Mouse (Mus musculus) heart, embryonic 11.5 days (tissue): Measurements from ENCODE around the gene Pipox. TPM values are rescaled to one million over a fixed set of nuclear protein-coding genes. Genes with fewer than 3 reads are reported as not detected.

Source experiments
- ATAC-seq: fragments of 200-750 bp; cut with Nextera tagmentation; replicated peaks from 2 replicates; pipeline ENCODE4 v1.8.0; 2017; ENCODE audit warnings: moderate library complexity; ENCODE audit not compliant: insufficient number of reproducible peaks, low FRiP score, low TSS enrichment
- H3K27ac ChIP-seq: fragments of 300-500 bp; sonication (generic); 2 replicates; pipeline ENCODE4 v1.5.1; 2014; ENCODE audit warnings: mild to moderate bottlenecking, low read depth, low read length
- H3K27me3 ChIP-seq: fragments of 300-500 bp; sonication (generic); 2 replicates; pipeline ENCODE4 v1.6.1; 2014; ENCODE audit warnings: mild to moderate bottlenecking, low read length, mixed read lengths; ENCODE audit not compliant: control insufficient read depth, insufficient read depth
- H3K36me3 ChIP-seq: fragments of 300-500 bp; sonication (generic); 2 replicates; pipeline ENCODE4 v1.6.1; 2014; ENCODE audit warnings: mild to moderate bottlenecking, low read length, moderate library complexity, mixed read lengths; ENCODE audit not compliant: control insufficient read depth, insufficient read depth
- H3K4me1 ChIP-seq: fragments of 300-500 bp; sonication (generic); 2 replicates; pipeline ENCODE4 v1.6.1; 2014; ENCODE audit warnings: low read length; ENCODE audit not compliant: control insufficient read depth, insufficient read depth
- H3K4me2 ChIP-seq: fragments of 300-500 bp; sonication (generic); 2 replicates; pipeline ENCODE4 v1.6.1; 2014; ENCODE audit warnings: mild to moderate bottlenecking, moderate library complexity
- H3K4me3 ChIP-seq: fragments of 300-500 bp; sonication (generic); 2 replicates; pipeline ENCODE4 v1.5.1; 2014; ENCODE audit warnings: low read depth, low read length
- H3K9ac ChIP-seq: fragments of 300-500 bp; sonication (generic); 2 replicates; pipeline ENCODE4 v1.6.1; 2014; ENCODE audit warnings: mild to moderate bottlenecking, low read depth, low read length, moderate library complexity
- H3K9me3 ChIP-seq: fragments of 300-500 bp; sonication (generic); replicated peaks from 2 replicates; pipeline ENCODE4 v1.6.1; 2016; ENCODE audit warnings: low read length; ENCODE audit not compliant: control insufficient read depth
- WGBS: fragments of 180-500 bp; shearing (Covaris S2); extraction: QIAGEN DNeasy Blood & Tissue Kit; methylation state at CpG from one replicate; pipeline ENCODE4 v1.1.7; 2014; ENCODE audit not compliant: insufficient replicate concordance; 5-methylcytosine and 5-hydroxymethylcytosine counted together
- polyA plus RNA-seq: library from polyadenylated mRNA; unstranded; fragments of >200 nt; fragmentation: Nextera tagmentation; extraction: Ambion mirVana; gene quantifications from 2 replicates; pipeline ENCODE4 v1.2.1, GENCODE M21; 2014

Gene Pipox
- polyA plus RNA-seq, 1 experiment from 2014 or later, result 2.4 TPM

- Histone ChIP-seq H3K4me3 (peak overlapping the region; percentile 6; the same call in 1 of the 2 replicates), H3K4me2 (peak overlapping the region; percentile 42), H3K9ac (peak overlapping the region; percentile 29; the same call in 1 of the 2 replicates), H3K27ac (peak overlapping the region; percentile 77), H3K4me1 (peaks cover 36% of the 10 kb centered on the region), H3K36me3 (no peaks in the 10 kb centered on the region), H3K27me3 (no peaks in the 10 kb centered on the region), H3K9me3 (no peaks in the 10 kb centered on the region)
- ATAC-seq, result peak; percentile 47
- WGBS, result 33% methylated on average over 10 of the region's 10 CpGs
Observed at GRCm38 (mm10) chr11:77884524-77885245, 9.2 kb downstream of the Pipox start.

- peak; percentile 58; the same call in 1 of the 2 replicates for ATAC-seq
- Histone ChIP-seq H3K4me3 (no peak overlapping the region), H3K9me3 (no peaks in the 10 kb centered on the region), H3K36me3 (no peaks in the 10 kb centered on the region), H3K4me2 (peak overlapping the region; percentile 54), H3K4me1 (peaks cover 34% of the 10 kb centered on the region), H3K27ac (peak overlapping the region; percentile 86), H3K9ac (peak overlapping the region; percentile 23), H3K27me3 (no peaks in the 10 kb centered on the region)
- WGBS, result 38% methylated on average over 11 of the region's 11 CpGs
Observed at GRCm38 (mm10) chr11:77876760-77877148, 17.1 kb downstream of the Pipox start.

- peak overlapping the region; percentile 54 for H3K4me2 ChIP-seq
- 32% methylated on average over 26 of the region's 26 CpGs for WGBS
- no peaks in the 10 kb centered on the region for H3K36me3 ChIP-seq
- no peaks in the 10 kb centered on the region for H3K27me3 ChIP-seq
- peak; percentile 80 for ATAC-seq
- H3K4me3 ChIP-seq, result no peak overlapping the region
- peak overlapping the region; percentile 23 for H3K9ac ChIP-seq
- peaks cover 34% of the 10 kb centered on the region for H3K4me1 ChIP-seq
- no peaks in the 10 kb centered on the region for H3K9me3 ChIP-seq
- peak overlapping the region; percentile 86 for H3K27ac ChIP-seq
Observed at GRCm38 (mm10) chr11:77875847-77876759, 17.8 kb downstream of the Pipox start.

GRCm38 (mm10) chr11:77875269-77875668, 18.6 kb downstream of the Pipox start:
- Histone ChIP-seq H3K27me3 (no peaks in the 10 kb centered on the region), H3K4me3 (no peak overlapping the region), H3K36me3 (no peaks in the 10 kb centered on the region), H3K4me2 (no peak overlapping the region), H3K9ac (no peak overlapping the region), H3K9me3 (no peaks in the 10 kb centered on the region), H3K4me1 (peaks cover 34% of the 10 kb centered on the region), H3K27ac (peak overlapping the region; percentile 86; the same call in 1 of the 2 replicates)
- WGBS, result 53% methylated on average over 5 of the region's 5 CpGs
- ATAC-seq, result no peak

GRCm38 (mm10) chr11:77874685-77875231, 19.1 kb downstream of the Pipox start:
- no peaks in the 10 kb centered on the region for H3K36me3 ChIP-seq
- H3K9ac ChIP-seq, result no peak overlapping the region
- no peak overlapping the region for H3K4me2 ChIP-seq
- H3K27ac ChIP-seq, result no peak overlapping the region
- no peaks in the 10 kb centered on the region for H3K9me3 ChIP-seq
- no peak overlapping the region for H3K4me3 ChIP-seq
- 53% methylated on average over 6 of the region's 6 CpGs for WGBS
- ATAC-seq, result no peak
- H3K4me1 ChIP-seq, result peaks cover 34% of the 10 kb centered on the region
- H3K27me3 ChIP-seq, result no peaks in the 10 kb centered on the region

- Histone ChIP-seq H3K27me3 (no peaks in the 10 kb centered on the region), H3K27ac (no peak overlapping the region), H3K4me3 (no peak overlapping the region), H3K9me3 (no peaks in the 10 kb centered on the region), H3K4me1 (peaks cover 34% of the 10 kb centered on the region), H3K4me2 (peak overlapping the region; percentile 53), H3K36me3 (no peaks in the 10 kb centered on the region), H3K9ac (peak overlapping the region; percentile 58; the same call in 1 of the 2 replicates)
- 39% methylated on average over 3 of the region's 3 CpGs for WGBS
- ATAC-seq, result no peak
Observed at GRCm38 (mm10) chr11:77873116-77873515, 20.8 kb downstream of the Pipox start.

- H3K9ac ChIP-seq, result peak overlapping the region; percentile 58
- ATAC-seq, result no peak
- H3K36me3 ChIP-seq, result no peaks in the 10 kb centered on the region
- 0 out of 2 replicates have a peak overlapping the region, but pooled peaks have one; percentile 11 for H3K4me3 ChIP-seq
- H3K9me3 ChIP-seq, result no peaks in the 10 kb centered on the region
- H3K4me2 ChIP-seq, result peak overlapping the region; percentile 53
- WGBS, result 2% methylated on average over 7 of the region's 7 CpGs
- peaks cover 33% of the 10 kb centered on the region for H3K4me1 ChIP-seq
- no peaks in the 10 kb centered on the region for H3K27me3 ChIP-seq
- H3K27ac ChIP-seq, result no peak overlapping the region
Observed at GRCm38 (mm10) chr11:77872685-77873084, 21.2 kb downstream of the Pipox start.

- H3K9me3 ChIP-seq, result no peaks in the 10 kb centered on the region
- H3K4me1 ChIP-seq, result peaks cover 36% of the 10 kb centered on the region
- peak overlapping the region; percentile 58 for H3K9ac ChIP-seq
- H3K4me3 ChIP-seq, result 0 out of 2 replicates have a peak overlapping the region, but pooled peaks have one; percentile 11
- no peaks in the 10 kb centered on the region for H3K36me3 ChIP-seq
- no peaks in the 10 kb centered on the region for H3K27me3 ChIP-seq
- WGBS, result under 1% methylated on average over 11 of the region's 11 CpGs
- H3K4me2 ChIP-seq, result peak overlapping the region; percentile 53
- H3K27ac ChIP-seq, result no peak overlapping the region
- ATAC-seq, result no peak
Observed at GRCm38 (mm10) chr11:77872236-77872635, 21.7 kb downstream of the Pipox start.
